Mouse (Mus musculus): ENCODE results near the gene Cntrob.

Cntrob gene

GRCm38 (mm10) chr11:69298231-69298630, 25.3 kb downstream of the Cntrob start:
- DNase-seq (ENCODE audit: low read depth, low spot score), result no peak

GRCm38 (mm10) chr11:69297799-69298198, 25.8 kb downstream of the Cntrob start:
- DNase-seq (ENCODE audit: low read depth, low spot score), result no peak

- no peak for DNase-seq (ENCODE audit: low read depth, low spot score)
Measured at GRCm38 (mm10) chr11:69295286-69295685, 28.3 kb downstream of the Cntrob start.

GRCm38 (mm10) chr11:69291111-69291510, 32.5 kb downstream of the Cntrob start:
- DNase-seq (ENCODE audit: low read depth, low spot score), result no peak

GRCm38 (mm10) chr11:69277267-69277666, 46.3 kb downstream of the Cntrob start:
- no peak for DNase-seq (ENCODE audit: low read depth, low spot score)

GRCm38 (mm10) chr11:69276081-69276480, 47.5 kb downstream of the Cntrob start:
- no peak for DNase-seq (ENCODE audit: low read depth, low spot score)

- no peak for DNase-seq (ENCODE audit: low read depth, low spot score)
Measured at GRCm38 (mm10) chr11:69275650-69276049, 47.9 kb downstream of the Cntrob start.

- DNase-seq (ENCODE audit: low read depth, low spot score), result peak; percentile 78
Measured at GRCm38 (mm10) chr11:69272122-69272740, 51.3 kb downstream of the Cntrob start.

GRCm38 (mm10) chr11:69269575-69269974, 54.0 kb downstream of the Cntrob start:
- peak; percentile 74 for DNase-seq (ENCODE audit: low read depth, low spot score)

GRCm38 (mm10) chr11:69268100-69268499, 55.5 kb downstream of the Cntrob start:
- peak; percentile 64 for DNase-seq (ENCODE audit: low read depth, low spot score)

GRCm38 (mm10) chr11:69267341-69267740, 56.2 kb downstream of the Cntrob start:
- DNase-seq (ENCODE audit: low read depth, low spot score), result peak; percentile 76

GRCm38 (mm10) chr11:69266253-69266652, 57.3 kb downstream of the Cntrob start:
- DNase-seq (ENCODE audit: low read depth, low spot score), result peak; percentile 82

- DNase-seq (ENCODE audit: low read depth, low spot score), result no peak
Measured at GRCm38 (mm10) chr11:69265410-69265809, 58.2 kb downstream of the Cntrob start.

- no peak for DNase-seq (ENCODE audit: low read depth, low spot score)
Measured at GRCm38 (mm10) chr11:69264276-69264675, 59.3 kb downstream of the Cntrob start.

- DNase-seq (ENCODE audit: low read depth, low spot score), result no peak
Measured at GRCm38 (mm10) chr11:69260111-69260510, 63.5 kb downstream of the Cntrob start.

GRCm38 (mm10) chr11:69258287-69258686, 65.3 kb downstream of the Cntrob start:
- peak; percentile 84 for DNase-seq (ENCODE audit: low read depth, low spot score)

- peak; percentile 77 for DNase-seq (ENCODE audit: low read depth, low spot score)
Measured at GRCm38 (mm10) chr11:69257807-69258206, 65.8 kb downstream of the Cntrob start.

GRCm38 (mm10) chr11:69257072-69257471, 66.5 kb downstream of the Cntrob start:
- no peak for DNase-seq (ENCODE audit: low read depth, low spot score)

- no peak for DNase-seq (ENCODE audit: low read depth, low spot score)
Measured at GRCm38 (mm10) chr11:69254808-69255207, 68.8 kb downstream of the Cntrob start.

GRCm38 (mm10) chr11:69253131-69253530, 70.4 kb downstream of the Cntrob start:
- no peak for DNase-seq (ENCODE audit: low read depth, low spot score)

GRCm38 (mm10) chr11:69251953-69252352, 71.6 kb downstream of the Cntrob start:
- no peak for DNase-seq (ENCODE audit: low read depth, low spot score)

GRCm38 (mm10) chr11:69251135-69251842, 72.3 kb downstream of the Cntrob start:
- no peak for DNase-seq (ENCODE audit: low read depth, low spot score)

- no peak for DNase-seq (ENCODE audit: low read depth, low spot score)
Measured at GRCm38 (mm10) chr11:69250106-69250505, 73.5 kb downstream of the Cntrob start.

Data from CD4-positive helper T cell, adult 2 months (primary cell).